Mouse (Mus musculus) E14TG2a.4 (cell line): ENCODE results near the gene Dennd2a.

Source experiments
- CTCF ChIP-seq: conservative IDR thresholded peaks from 2 replicates; pipeline ENCODE4 v1.5.1; 2014; ENCODE audit warnings: low read length
- NANOG ChIP-seq: IDR thresholded peaks from 2 replicates; pipeline ENCODE4 v1.6.1; 2014; ENCODE audit warnings: borderline replicate concordance, low read length, mixed read lengths
- POU5F1 ChIP-seq: IDR thresholded peaks from 2 replicates; pipeline ENCODE4 v1.6.1; 2014; ENCODE audit warnings: low read length, borderline replicate concordance

- TF ChIP-seq CTCF, result no peak
- TF ChIP-seq POU5F1, result no peak
- 0 out of 2 replicates have a peak, but pooled peaks have one; percentile 21 for TF ChIP-seq NANOG
Measured at GRCm38 (mm10) chr6:39538227-39538626, 19.4 kb downstream of the Dennd2a start.
